ENCODE assay signal across 1 mouse cellular context in the genomic region with DNA sequence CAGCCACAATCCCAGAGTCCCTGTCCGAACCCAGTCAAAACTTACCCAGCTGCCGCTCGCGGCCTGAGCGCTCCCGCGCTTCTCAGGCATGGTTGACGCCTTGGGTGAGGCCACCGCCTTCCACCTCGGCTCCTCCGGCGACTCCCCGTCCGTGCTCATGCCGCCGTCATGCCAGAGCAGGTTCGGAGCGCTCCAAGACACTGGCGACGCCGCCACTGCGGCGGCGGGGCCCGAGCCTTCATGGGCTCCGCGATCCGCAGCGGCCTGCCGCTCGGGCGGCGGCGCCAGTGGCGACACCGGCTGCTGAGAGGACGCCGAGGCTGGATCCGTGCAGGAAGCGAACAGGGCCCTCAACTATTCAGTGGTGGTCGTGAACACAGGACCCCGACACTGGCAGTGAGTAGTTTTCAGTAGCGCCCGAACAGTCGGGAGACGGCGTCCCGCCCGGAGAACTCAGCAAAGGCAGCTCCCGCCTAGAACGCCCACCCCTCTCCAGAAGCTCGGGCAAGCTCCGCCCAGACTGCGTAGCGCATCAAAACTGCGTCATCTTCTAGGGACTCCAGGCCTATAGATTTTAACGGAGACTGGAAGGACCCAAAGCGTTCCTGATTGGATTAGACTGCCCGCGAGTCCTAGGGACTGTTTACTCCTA.
TF ChIP-seq lines count a peak whose summit lies in the region.

Mfsd14b (minus strand) TSS at position 517 of the 652 bp plus-strand sequence.

TF ChIP-seq in CH12.LX, 34 proteins besides CTCF, POLR2A, EP300 and RAD21 (continued from another document):
- no peak for TF ChIP-seq POLR2AphosphoS2 (IDR thresholded peaks at IDR 0.05; ENCODE audit: low read depth, low read length)
- no peak for TF ChIP-seq MAFK (IDR thresholded peaks at IDR 0.05; ENCODE audit: insufficient replicate concordance, low read length)
- peak; percentile 66; the same call in 1 of the 2 replicates for TF ChIP-seq NELFE (IDR thresholded peaks at IDR 0.05; ENCODE audit: low read depth, low read length)
- no peak for TF ChIP-seq PAX5 (IDR thresholded peaks at IDR 0.05; ENCODE audit: low read length)
- no peak for TF ChIP-seq CHD2 (IDR thresholded peaks at IDR 0.05; ENCODE audit: low read length)
- TF ChIP-seq NRF1 (IDR thresholded peaks at IDR 0.05; ENCODE audit: low read depth, low read length): no peak
- TF ChIP-seq IRF4 (IDR thresholded peaks at IDR 0.05; ENCODE audit: low read depth, low read length): no peak
- no peak for TF ChIP-seq RCOR1 (conservative IDR thresholded peaks at IDR 0.05; ENCODE audit: low read depth, low read length)
- peak; percentile 70 for TF ChIP-seq TCF12 (IDR thresholded peaks at IDR 0.05; ENCODE audit: low read depth, low read length)
- no peak for TF ChIP-seq MAZ (IDR thresholded peaks at IDR 0.05; ENCODE audit: low read depth, low read length)
- TF ChIP-seq ZMIZ1 (IDR thresholded peaks at IDR 0.05; ENCODE audit: low read depth, low read length): no peak
- TF ChIP-seq JUND (conservative IDR thresholded peaks at IDR 0.05; ENCODE audit: low read depth, low read length): no peak
- no peak for TF ChIP-seq ZKSCAN1 (IDR thresholded peaks at IDR 0.05; ENCODE audit: borderline replicate concordance, low read depth, low read length)
- TF ChIP-seq GABPA (IDR thresholded peaks at IDR 0.05; ENCODE audit: insufficient replicate concordance, low read depth, low read length): no peak
- TF ChIP-seq SMC3 (IDR thresholded peaks at IDR 0.05; ENCODE audit: low read depth, low read length): no peak
- TF ChIP-seq MEF2A (IDR thresholded peaks at IDR 0.05; ENCODE audit: borderline replicate concordance, low read depth, low read length): 0 out of 2 replicates have a peak, but pooled peaks have one; percentile 7
- TF ChIP-seq ZC3H11A (IDR thresholded peaks at IDR 0.05; ENCODE audit: low read depth, low read length): no peak
- peak; percentile 65; the same call in 1 of the 2 replicates for TF ChIP-seq SIN3A (IDR thresholded peaks at IDR 0.05; ENCODE audit: low read length)
- no peak for TF ChIP-seq BHLHE40 (IDR thresholded peaks at IDR 0.05; ENCODE audit: low read depth, low read length)
- peak; percentile 75 for TF ChIP-seq MXI1 (IDR thresholded peaks at IDR 0.05; ENCODE audit: low read depth, low read length)
